Mouse (Mus musculus): ENCODE data around the gene Cnih4.

Gene Cnih4

DNA sequence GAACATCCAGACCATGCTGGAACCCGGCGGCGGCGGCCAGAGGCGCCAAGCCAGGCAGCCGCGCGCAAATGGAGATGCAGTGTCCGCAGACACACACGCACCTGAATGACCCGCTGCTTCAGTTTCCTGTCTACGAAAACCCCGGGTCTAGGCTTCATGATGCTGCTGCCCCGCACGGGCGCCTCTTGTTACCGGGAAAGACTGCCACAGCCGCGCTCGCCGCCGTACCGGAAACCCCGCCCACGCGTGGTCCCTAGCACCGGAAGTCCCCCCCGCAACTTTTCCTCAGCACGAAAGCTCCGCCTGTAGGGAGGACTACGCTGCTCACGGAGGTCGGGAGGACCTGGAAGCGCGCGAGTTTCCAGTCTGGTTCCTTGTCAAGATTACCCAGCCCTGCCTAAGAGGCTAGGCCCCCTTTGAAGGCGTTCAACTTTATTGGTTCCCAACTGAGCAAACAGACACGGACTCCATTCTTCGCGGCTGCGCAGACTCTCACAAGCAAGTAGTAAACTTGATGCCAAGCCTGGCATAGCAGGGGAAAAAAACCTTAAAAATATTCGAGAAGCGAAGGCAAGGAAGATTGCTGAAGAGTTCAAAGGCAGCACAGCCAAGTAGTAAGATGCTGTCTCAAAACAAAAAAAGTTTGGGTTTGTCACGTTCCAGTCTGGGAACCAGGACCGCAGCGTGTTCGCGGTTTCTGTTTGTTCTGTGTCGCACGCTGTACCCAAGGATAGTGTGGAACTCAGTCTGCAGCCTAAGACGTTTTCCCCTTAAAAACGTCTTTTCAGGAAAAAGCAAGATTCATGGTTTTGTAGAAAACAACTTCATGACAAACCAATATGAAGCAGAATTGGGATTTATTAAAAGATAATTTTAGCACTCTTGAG lies at the start of gene Cnih4, which contains the start of gene Nvl:
Cnih4 (plus strand) TSS at position 744 of the 887 bp plus-strand sequence.
Nvl (minus strand) TSS at position 255 of the 887 bp plus-strand sequence.
- DNase-seq, result peak; percentile 94 to 95

- no peak for DNase-seq
Observed at GRCm38 (mm10) chr1:181117112-181117511, 27.4 kb upstream of the Cnih4 start.

DNA sequence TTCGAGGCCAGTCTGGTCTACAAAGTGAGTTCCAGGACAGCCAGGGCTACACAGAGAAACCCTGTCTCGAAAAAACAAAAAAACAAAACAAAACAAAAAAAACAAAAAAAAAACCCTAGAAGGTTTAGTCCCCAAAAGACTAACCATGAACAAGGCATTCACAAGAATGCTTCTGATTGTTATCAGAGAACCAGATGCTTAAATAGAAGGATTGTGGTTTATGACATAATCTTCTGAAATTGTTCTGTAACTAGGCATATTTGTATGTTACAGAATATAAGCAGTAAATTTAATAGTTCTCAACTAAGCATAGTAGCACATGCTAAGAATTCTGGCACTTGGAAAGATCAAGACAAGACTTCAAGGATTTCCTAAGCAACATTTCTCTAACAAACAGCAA lies 20.3 kb upstream of the Cnih4 start:
- no peak for DNase-seq

- DNase-seq, result no peak
Observed at GRCm38 (mm10) chr1:181125916-181126315, 18.6 kb upstream of the Cnih4 start.

- DNase-seq, result no peak
Observed at GRCm38 (mm10) chr1:181126766-181127165, 17.7 kb upstream of the Cnih4 start.

DNA sequence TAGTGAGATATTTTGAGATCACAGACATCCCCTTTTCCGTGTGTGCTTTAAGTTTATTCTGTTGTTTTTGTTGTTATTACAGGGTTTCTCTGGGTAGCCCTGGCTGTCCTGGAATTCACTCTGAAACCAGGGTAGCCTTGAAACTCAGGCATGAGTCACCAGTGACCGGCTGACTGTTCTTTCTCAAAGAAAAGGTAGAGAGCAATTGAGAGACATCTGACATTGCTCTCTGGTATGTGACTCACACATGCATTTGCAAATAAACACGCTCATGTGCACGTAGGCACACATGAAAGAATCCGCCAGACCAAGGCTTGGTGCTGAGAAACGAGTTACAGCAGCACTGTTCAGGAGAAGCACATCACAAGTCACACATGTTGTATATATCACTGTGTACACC lies 12.6 kb upstream of the Cnih4 start:
- no peak for DNase-seq

DNA sequence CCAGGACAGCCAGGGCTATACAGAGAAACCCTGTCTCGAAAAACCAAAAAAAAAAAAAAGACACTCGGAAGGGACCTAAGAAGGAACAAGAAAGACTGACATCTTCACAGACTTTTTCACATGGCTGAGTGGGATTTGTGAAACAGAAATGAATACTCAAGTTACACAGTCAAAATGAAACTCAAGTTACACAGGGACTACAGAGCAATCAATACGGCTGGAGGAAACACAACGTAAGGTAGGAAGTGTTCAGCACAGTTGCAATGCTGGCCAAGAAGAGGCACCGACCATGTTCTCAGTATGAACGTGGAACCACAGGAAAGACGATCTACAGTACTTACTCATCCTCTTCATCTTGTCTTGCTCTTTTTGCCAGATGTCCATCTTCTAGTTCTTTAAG lies 5.8 kb upstream of the Cnih4 start:
- no peak for DNase-seq

DNA sequence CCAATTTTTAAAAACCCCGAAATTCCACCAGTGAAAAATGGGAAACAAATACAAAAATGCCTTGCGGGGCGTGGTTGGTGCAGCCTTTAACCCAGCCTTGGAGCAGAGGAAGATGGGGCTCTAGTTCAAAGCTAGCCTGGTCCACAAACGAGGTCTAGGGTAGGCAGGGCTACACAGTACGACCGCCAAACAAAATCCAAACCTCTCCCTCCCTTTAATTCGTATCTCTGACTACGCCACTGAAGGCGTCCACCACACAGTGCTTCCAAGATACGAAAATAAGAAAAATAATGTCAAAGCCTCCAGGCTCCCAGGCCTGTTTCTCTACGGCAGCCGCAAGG lies 914 bp upstream of the Cnih4 start:
- no peak for DNase-seq

DNA sequence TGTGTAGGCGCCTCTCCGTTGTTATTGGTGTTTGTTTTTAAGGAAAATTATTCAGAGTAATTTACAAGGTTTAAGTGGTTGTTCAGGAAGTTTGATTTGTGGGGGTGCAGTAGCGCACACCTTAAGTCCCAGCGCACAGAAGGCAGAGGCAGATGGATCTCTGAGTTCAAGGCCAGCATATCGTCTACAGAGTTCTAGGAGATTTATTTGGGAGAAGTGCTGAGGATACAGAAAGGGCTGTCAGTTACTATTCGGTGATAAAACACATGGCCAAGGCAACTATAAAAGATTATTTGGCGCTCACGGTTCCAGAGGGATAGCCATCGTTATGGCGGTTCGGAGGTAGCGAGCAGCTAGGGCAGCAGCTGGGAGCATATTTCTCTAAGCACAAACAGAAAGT lies 473 bp downstream of the Cnih4 start:
- DNase-seq, result no peak

GRCm38 (mm10) chr1:181146187-181146586 lies 1.7 kb downstream of the Cnih4 start:
- DNase-seq, result no peak

GRCm38 (mm10) chr1:181148540-181148939 lies 4.0 kb downstream of the Cnih4 start:
- no peak for DNase-seq

DNA sequence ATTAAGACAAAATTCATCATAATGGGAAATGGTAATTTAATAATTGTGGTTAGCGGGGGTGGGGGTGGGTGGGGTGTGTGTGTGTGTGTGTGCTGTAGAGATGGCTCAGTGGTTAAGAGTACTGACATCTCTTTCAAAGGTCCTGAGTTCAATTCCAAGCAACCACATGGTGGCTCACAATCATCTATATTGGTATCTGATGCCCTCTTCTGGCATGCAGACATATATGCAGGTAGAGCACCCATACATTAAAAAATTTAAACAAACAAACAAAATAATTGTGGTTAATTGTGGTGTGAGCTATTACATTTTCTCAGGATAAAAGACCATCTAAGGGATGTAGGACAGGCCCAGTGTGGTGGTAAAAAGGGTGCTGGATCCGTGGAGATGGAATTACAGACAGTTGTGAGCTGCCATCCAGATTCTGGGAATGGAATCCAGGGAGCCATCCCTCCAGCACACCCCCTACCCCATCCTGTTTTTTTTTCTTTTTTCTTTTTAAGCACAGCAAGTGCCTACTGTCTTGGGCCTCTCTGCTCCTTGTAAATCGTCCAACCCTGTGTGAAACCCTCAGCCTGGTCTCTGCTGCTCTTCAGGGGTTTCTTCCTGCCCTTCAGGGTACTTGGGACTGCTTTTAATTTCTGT lies 5.0 kb downstream of the Cnih4 start:
- DNase-seq, result no peak

DNA sequence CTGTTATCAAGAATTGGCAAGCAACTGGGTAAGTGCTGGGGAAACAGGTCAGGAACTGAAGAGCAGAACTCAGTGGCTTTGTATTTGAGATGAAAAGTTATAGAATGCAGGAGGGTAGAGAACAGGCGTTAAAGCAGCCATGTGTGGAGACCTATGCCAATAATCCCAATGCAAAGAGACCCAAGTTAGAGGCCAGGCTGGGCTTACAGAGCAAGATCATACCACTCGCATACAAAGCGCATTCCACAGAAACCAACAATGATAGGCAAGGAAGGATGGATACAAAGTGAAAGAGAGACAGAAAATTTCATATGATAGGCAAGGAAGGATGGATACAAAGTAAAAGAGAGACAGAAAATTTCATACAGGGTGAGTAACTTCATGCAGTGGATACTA lies 5.9 kb downstream of the Cnih4 start:
- no peak for DNase-seq

DNA sequence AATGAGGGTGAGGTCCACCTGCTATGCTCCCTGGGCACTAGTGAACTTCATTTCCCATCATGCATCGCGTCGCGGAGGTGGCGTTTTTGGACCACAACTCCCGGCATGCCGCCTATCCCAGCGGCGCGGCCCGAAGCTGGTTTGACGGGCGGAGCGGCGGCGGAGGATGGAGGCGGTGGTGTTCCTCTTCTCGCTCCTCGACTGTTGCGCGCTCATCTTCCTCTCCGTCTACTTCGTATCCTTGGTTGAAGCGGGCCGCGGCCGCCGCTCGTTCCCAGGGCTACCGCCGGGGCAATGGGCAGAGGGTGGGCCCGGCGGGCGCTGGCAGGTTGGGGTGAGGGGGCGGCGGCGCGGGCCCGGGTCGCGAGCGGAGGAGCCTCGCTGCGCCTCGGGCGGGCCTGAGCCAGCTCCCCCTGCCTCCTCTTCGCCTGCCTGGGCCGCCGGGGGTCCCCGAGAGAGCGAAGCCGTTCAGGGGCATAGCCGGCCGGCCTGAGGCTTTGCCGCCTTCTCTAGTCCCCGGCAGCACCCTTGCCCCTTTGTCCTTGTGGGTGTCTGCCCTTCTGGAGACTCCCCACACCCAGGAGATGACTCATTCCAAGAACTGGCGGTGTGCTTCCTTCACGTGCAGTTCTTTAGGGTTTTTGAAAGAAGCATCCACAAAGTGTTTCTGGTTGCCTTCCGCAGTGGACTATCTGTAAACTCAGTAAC lies 6.5 kb downstream of the Cnih4 start:
- peak; percentile 90 to 92 for DNase-seq

- DNase-seq, result no peak
Observed at GRCm38 (mm10) chr1:181151541-181151940, 7.0 kb downstream of the Cnih4 start.

- no peak for DNase-seq
Observed at GRCm38 (mm10) chr1:181167816-181168215, 23.3 kb downstream of the Cnih4 start.

GRCm38 (mm10) chr1:181168377-181168776 lies 23.9 kb downstream of the Cnih4 start:
- no peak for DNase-seq

GRCm38 (mm10) chr1:181170210-181170609 lies 25.7 kb downstream of the Cnih4 start:
- peak; percentile 29 to 32 for DNase-seq

DNA sequence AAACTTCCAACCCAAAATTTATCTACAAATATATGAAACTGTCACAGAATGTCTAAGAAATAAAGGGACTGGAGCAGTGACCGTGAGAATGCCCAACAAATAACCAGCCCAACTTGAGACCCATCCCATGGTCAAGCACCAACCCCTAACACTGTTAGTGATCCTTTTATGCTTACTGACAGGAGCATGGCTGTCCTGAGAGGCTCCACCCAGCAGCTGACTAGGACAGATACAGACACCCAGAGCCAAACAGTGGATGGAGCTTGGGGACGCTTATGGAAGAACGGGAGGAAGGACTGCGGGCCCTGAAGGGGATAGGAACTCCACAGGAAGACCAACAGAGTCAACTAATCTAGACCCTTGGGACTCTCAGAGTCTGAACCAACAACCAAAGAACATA lies 44.4 kb downstream of the Cnih4 start:
- no peak for DNase-seq

GRCm38 (mm10) chr1:181199446-181199845 lies 55.0 kb downstream of the Cnih4 start:
- no peak for DNase-seq

GRCm38 (mm10) chr1:181210147-181210546 lies 65.7 kb downstream of the Cnih4 start:
- no peak for DNase-seq

DNA sequence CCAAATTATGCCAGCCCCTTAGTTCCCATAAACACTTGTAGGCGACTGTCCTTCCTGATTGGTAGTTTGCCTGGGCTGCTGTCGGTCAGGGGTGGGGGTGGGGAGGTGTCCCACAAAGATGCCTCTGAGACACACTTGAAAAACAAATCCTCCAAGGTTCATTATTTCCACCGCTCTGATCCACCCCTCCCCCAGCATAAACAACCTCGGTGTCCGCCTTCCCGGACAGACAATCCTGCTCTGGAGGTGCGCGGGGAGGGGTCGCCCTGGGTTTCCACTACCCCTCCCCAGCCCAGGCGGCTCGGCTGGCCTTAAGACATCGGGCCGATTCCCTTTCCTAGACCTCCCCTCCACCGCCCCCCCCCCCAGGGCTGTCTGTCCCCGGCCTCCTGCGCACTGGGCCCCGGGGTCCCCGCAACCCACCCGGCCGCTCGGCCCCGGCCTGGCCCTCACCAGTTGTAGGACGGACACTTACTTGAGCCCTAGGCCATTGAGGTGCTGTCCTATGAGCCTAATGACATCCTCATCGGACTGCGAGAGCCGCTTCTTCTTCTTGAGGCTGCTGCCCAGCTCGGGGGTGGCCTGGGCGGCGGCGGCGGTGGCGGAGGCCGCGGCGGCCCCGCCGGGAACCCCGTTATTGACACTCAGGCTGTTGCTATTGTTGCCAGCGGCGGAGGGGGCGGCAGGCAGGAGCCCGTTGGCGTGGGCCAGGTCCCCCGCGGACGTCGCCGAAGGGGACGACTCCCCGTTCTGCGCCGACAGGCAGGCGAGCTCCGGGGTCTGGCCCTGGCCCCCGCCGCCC lies 66.3 kb downstream of the Cnih4 start:
- DNase-seq, result peak; percentile 64 to 65

DNA sequence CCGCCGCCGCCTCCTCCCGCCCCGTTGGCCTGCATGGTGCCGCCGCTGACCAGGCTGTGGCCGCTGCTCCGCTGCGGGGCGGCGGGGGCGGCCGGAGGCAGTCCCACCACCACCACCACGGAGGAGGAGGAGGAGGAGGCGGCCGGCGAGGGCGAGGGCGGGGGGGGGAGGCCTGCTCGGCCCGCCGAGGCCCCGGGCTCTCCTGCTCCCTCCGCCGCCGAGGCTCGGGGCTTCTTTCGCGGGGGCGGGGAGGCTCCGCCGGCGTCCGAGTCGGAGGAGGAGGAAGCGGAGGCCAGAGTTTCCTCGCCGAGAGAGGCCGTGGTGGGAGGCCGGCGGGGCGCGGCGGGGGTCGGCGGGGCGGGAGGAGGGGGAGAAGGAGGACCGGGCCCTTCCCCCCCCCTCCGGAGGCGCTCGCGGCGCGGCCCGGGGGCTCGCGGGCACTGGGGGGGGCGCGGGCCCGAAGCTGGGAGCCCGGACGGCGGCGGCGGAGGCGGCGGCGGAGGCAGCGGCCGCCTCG lies 67.0 kb downstream of the Cnih4 start:
- peak in 1 of 2 experiments; percentile 60 for DNase-seq
